18 mouse cellular contexts compared by ENCODE assay signal in genomic region chr17:42717161-42717560, GRCm38 (mm10). TPM values are rescaled to one million over a fixed set of nuclear protein-coding genes. Genes with fewer than 3 reads are reported as not detected.
A peak's percentile ranks its signal among the peaks of the same experiment; 100 is the strongest.
DNase-seq lines count a peak whose midpoint lies in the region; ATAC-seq and TF ChIP-seq lines count a peak whose summit lies in the region.
"Had no signal": no experiment of that assay in that cellular context is flagged by ENCODE, and none has a peak within 500 bp of the region (broad histone marks: within the 10 kb centered on the region; RNA-seq: fewer than 3 reads in every experiment).

No protein-coding gene starts in this region.

- peak; percentile 62 for TF ChIP-seq CTCF in heart, adult 2 months (IDR thresholded peaks at IDR 0.05)
- peak; percentile 43 for TF ChIP-seq CTCF in lung, postnatal 0 days (IDR thresholded peaks at IDR 0.05)

- H3K9ac ChIP-seq in heart, adult 2 months (ENCODE audit: low read depth, low read length): no peak overlapping the region
- no peak overlapping the region for H3K9ac ChIP-seq in lung, postnatal 0 days (replicated peaks; ENCODE audit: low read depth)
- H3K9ac ChIP-seq: embryonic facial prominence, embryonic 13.5 days; lung, embryonic 15.5 days had no signal

- WGBS in heart, adult 2 months: 60% methylated on average over 3 of the region's 3 CpGs
- 48% methylated on average over 3 of the region's 3 CpGs for WGBS in lung, postnatal 0 days

- intact Hi-C loops in heart, adult 2 months (cut with DNase I): no loop called here
- intact Hi-C loops in left cerebral cortex, postnatal 25 days (cut with DNase I): no loop called here

- H3K4me1 ChIP-seq in heart, adult 2 months (ENCODE audit: control insufficient read depth, insufficient read depth, low read length): no peaks in the 10 kb centered on the region
- no peaks in the 10 kb centered on the region for H3K4me1 ChIP-seq in lung, postnatal 0 days (ENCODE audit: insufficient read depth, low read depth, low read length)
- H3K4me1 ChIP-seq: embryonic facial prominence, embryonic 13.5 days; forebrain, embryonic 10.5 days; lung, embryonic 15.5 days; midbrain, embryonic 10.5 days had no signal

- no peak overlapping the region for H3K4me2 ChIP-seq in lung, postnatal 0 days (replicated peaks; ENCODE audit: low read depth, low read length)
- H3K4me2 ChIP-seq: embryonic facial prominence, embryonic 13.5 days; lung, embryonic 15.5 days had no signal

- no peak for ATAC-seq in lung, postnatal 0 days
- ATAC-seq in megakaryocyte progenitor cell, adult 5-6 weeks (replicated peaks; ENCODE audit: poor library complexity): peak; percentile 50; the same call in 1 of the 2 replicates
- ATAC-seq: inflammation-experienced regulatory T-cells, adult 6 months had no signal

- no peak for TF ChIP-seq EP300 in heart, adult 2 months (IDR thresholded peaks at IDR 0.05; ENCODE audit: insufficient read depth, low read depth, low read length)
- no peak for TF ChIP-seq EP300 in lung, postnatal 0 days (IDR thresholded peaks at IDR 0.05)

- no peak overlapping the region for H3K27ac ChIP-seq in heart, adult 2 months
- no peak overlapping the region for H3K27ac ChIP-seq in lung, postnatal 0 days (ENCODE audit: low read length)
- H3K27ac ChIP-seq: embryonic facial prominence, embryonic 13.5 days; forebrain, embryonic 10.5 days; lung, embryonic 15.5 days; midbrain, embryonic 10.5 days had no signal

- H3K27me3 ChIP-seq in heart, adult 2 months (ENCODE audit: control insufficient read depth, insufficient read depth, low read length): no peaks in the 10 kb centered on the region
- H3K27me3 ChIP-seq in lung, postnatal 0 days (replicated peaks; ENCODE audit: insufficient read depth, low read length): no peaks in the 10 kb centered on the region
- H3K27me3 ChIP-seq: embryonic facial prominence, embryonic 13.5 days; lung, embryonic 15.5 days had no signal

- DNase-seq in heart, adult 2 months: no peak
- no peak for DNase-seq in heart, adult 8-10 months (ENCODE audit: low spot score)
- no peak for DNase-seq in lung, postnatal 0 days (ENCODE audit: low spot score)
- DNase-seq in lung, postnatal 4 days: no peak
- peak; percentile 45 for DNase-seq in R1 (ENCODE audit: low read depth, low spot score)
- no peak for DNase-seq in adrenal gland, adult 18-20 months (ENCODE audit: low spot score in 2 of 2)
- no peak for DNase-seq in left cerebral cortex, postnatal 25 days (ENCODE audit: low spot score in 2 of 2)
- DNase-seq: cerebellum, adult 9-10 months; heart, adult 11 months; kidney, postnatal 25 days had no signal

- no peaks in the 10 kb centered on the region for H3K36me3 ChIP-seq in heart, adult 2 months (ENCODE audit: control insufficient read depth, insufficient read depth, low read length)
- H3K36me3 ChIP-seq in lung, postnatal 0 days (ENCODE audit: insufficient read depth, low read length): no peaks in the 10 kb centered on the region
- H3K36me3 ChIP-seq: embryonic facial prominence, embryonic 13.5 days; forebrain, embryonic 10.5 days; lung, embryonic 15.5 days; midbrain, embryonic 10.5 days had no signal

- TF ChIP-seq POLR2A in heart, adult 2 months (IDR thresholded peaks at IDR 0.05; ENCODE audit: insufficient read depth, low read depth, low read length): no peak

- no peak overlapping the region for H3K4me3 ChIP-seq in heart, adult 2 months
- H3K4me3 ChIP-seq in lung, postnatal 0 days (ENCODE audit: low read depth, low read length): no peak overlapping the region
- H3K4me3 ChIP-seq: embryonic facial prominence, embryonic 13.5 days; forebrain, embryonic 10.5 days; lung, embryonic 15.5 days; midbrain, embryonic 10.5 days; myocyte had no signal

- no peaks in the 10 kb centered on the region for H3K9me3 ChIP-seq in lung, postnatal 0 days (ENCODE audit: low read length)
- H3K9me3 ChIP-seq: embryonic facial prominence, embryonic 13.5 days; forebrain, embryonic 10.5 days; lung, embryonic 15.5 days; midbrain, embryonic 10.5 days had no signal

- no peaks in the 10 kb centered on the region for H3K79me2 ChIP-seq in heart, adult 2 months (replicated peaks; ENCODE audit: control insufficient read depth, insufficient read depth, low read length)

RNA-seq across cellular contexts. Expression of gene Adgrf2, which starts 24.8 kb away (rescaled TPM):
- under 1 TPM in 1 of 2 experiments, not detected in 1; 0.10 TPM for total RNA-seq in heart, adult 2 months (2021)
- 0.06 and 0.23 TPM in 2 replicates for polyA plus RNA-seq in heart, adult 2 months (2012; rRNA removed)
- under 1 TPM; 0.08 to 0.29 (median 0.16) TPM for total RNA-seq in heart, adult 8-10 months (2022)
- not detected in 2 replicates for polyA plus RNA-seq in lung, postnatal 0 days (2015; fragmentation: Nextera tagmentation; extraction: Ambion mirVana)
- total RNA-seq in megakaryocyte progenitor cell, adult 5-6 weeks (2015): 0.05 TPM in 1 of 2 replicates, not detected in the other
- total RNA-seq in megakaryocyte progenitor cell, adult 5-6 weeks (2017): not detected in 2 replicates
- total RNA-seq in adrenal gland, adult 18-20 months (2021): under 1 TPM in 1 of 2 experiments, not detected in 1; 0.13 TPM
- total RNA-seq in left cerebral cortex, postnatal 25 days (2021): 1 to 10 TPM in 1 of 2 experiments, under 1 TPM in 1; 0.60 to 1.0 TPM
- total RNA-seq: hematopoietic stem cell, adult 5-6 weeks had no signal
- polyA plus RNA-seq: forebrain, embryonic 10.5 days; inflammation-experienced regulatory T-cells, adult 6 months; lung, embryonic 15.5 days had no signal

RNA-seq across cellular contexts. Expression of gene Adgrf4, which starts 25.1 kb away (rescaled TPM):
- under 1 TPM; 0.07 to 0.08 TPM for total RNA-seq in heart, adult 2 months (2021)
- 0.25 and 0.50 TPM in 2 replicates for polyA plus RNA-seq in heart, adult 2 months (2012; rRNA removed)
- total RNA-seq in heart, adult 8-10 months (2022): under 1 TPM; 0.09 to 0.56 (median 0.20) TPM
- 0.06 TPM in 1 of 2 replicates, not detected in the other for polyA plus RNA-seq in lung, postnatal 0 days (2015; fragmentation: Nextera tagmentation; extraction: Ambion mirVana)
- total RNA-seq in megakaryocyte progenitor cell, adult 5-6 weeks (2015): not detected in 2 replicates
- total RNA-seq in megakaryocyte progenitor cell, adult 5-6 weeks (2017): not detected in 2 replicates
- total RNA-seq in adrenal gland, adult 18-20 months (2021): under 1 TPM; 0.10 to 0.30 TPM
- 1 to 10 TPM; 1.4 to 1.6 TPM for total RNA-seq in left cerebral cortex, postnatal 25 days (2021)
- total RNA-seq: hematopoietic stem cell, adult 5-6 weeks had no signal
- polyA plus RNA-seq: forebrain, embryonic 10.5 days; inflammation-experienced regulatory T-cells, adult 6 months; midbrain, embryonic 10.5 days; myocyte had no signal
